Mouse (Mus musculus) hindbrain, embryonic 13.5 days (tissue): ENCODE results near the gene Cryzl2. TPM values are rescaled to one million over a fixed set of nuclear protein-coding genes. Genes with fewer than 3 reads are reported as not detected.

Experiments
- ATAC-seq: fragments of 200-750 bp; cut with Nextera tagmentation; 2 replicates; pipeline ENCODE4 v1.8.0; 2017; ENCODE audit warnings: moderate TSS enrichment; ENCODE audit not compliant: low FRiP score
- H3K27ac ChIP-seq: fragments of 300-500 bp; sonication (generic); 2 replicates; pipeline ENCODE4 v1.5.1; 2015; ENCODE audit warnings: inconsistent platforms, mild to moderate bottlenecking, moderate library complexity
- H3K27me3 ChIP-seq: fragments of 300-500 bp; sonication (generic); 2 replicates; pipeline ENCODE4 v1.6.1; 2015; ENCODE audit warnings: mild to moderate bottlenecking, inconsistent platforms
- H3K36me3 ChIP-seq: fragments of 300-500 bp; sonication (generic); 2 replicates; pipeline ENCODE4 v1.6.1; 2015; ENCODE audit warnings: mild to moderate bottlenecking, inconsistent platforms
- H3K4me1 ChIP-seq: fragments of 300-500 bp; sonication (generic); replicated peaks from 2 replicates; pipeline ENCODE4 v1.6.1; 2015; ENCODE audit warnings: inconsistent platforms
- H3K4me2 ChIP-seq: fragments of 300-500 bp; sonication (generic); 2 replicates; pipeline ENCODE4 v1.6.1; 2015; ENCODE audit warnings: inconsistent platforms, mild to moderate bottlenecking, moderate library complexity
- H3K4me3 ChIP-seq: fragments of 300-500 bp; sonication (generic); 2 replicates; pipeline ENCODE4 v1.5.1; 2015; ENCODE audit warnings: mild to moderate bottlenecking, inconsistent platforms
- H3K9ac ChIP-seq: fragments of 300-500 bp; sonication (generic); 2 replicates; pipeline ENCODE4 v1.6.1; 2015; ENCODE audit warnings: mild to moderate bottlenecking, inconsistent platforms
- H3K9me3 ChIP-seq: fragments of 300-500 bp; sonication (generic); 2 replicates; pipeline ENCODE4 v1.6.1; 2016; ENCODE audit warnings: inconsistent platforms
- WGBS: fragments of 180-500 bp; shearing (Covaris S2); methylation state at CpG from one replicate; pipeline ENCODE4 v1.1.7; 2015; 5-methylcytosine and 5-hydroxymethylcytosine counted together
- polyA plus RNA-seq: library from polyadenylated mRNA; unstranded; fragments of >200 nt; fragmentation: Nextera tagmentation; extraction: Ambion mirVana; gene quantifications from 2 replicates; pipeline ENCODE4 v1.2.1, GENCODE M21; 2015

Gene Cryzl2
- 6.8 and 8.8 TPM in 2 replicates for polyA plus RNA-seq

- H3K36me3 ChIP-seq = no peaks in the 10 kb centered on the region
- peak; percentile 81 for ATAC-seq
- H3K27me3 ChIP-seq = no peaks in the 10 kb centered on the region
- H3K9ac ChIP-seq = peak within 1 kb of the TSS; percentile 58
- H3K27ac ChIP-seq = 0 out of 2 replicates have a peak within 1 kb of the TSS, but pooled peaks have one; percentile 48
- H3K9me3 ChIP-seq = no peaks in the 10 kb centered on the region
- WGBS = 1% methylated on average over 27 of the region's 29 CpGs
- H3K4me3 ChIP-seq = peak within 1 kb of the TSS; percentile 29
- peak within 1 kb of the TSS; percentile 55 for H3K4me2 ChIP-seq
- H3K4me1 ChIP-seq = peaks cover 10% of the 10 kb centered on the region; the same call in 1 of the 2 replicates
These were observed at the start of gene Cryzl2 for GRCm38 (mm10) chr1:157458421-157459208. Gene Cryzl2, plus strand, starts transcription at chr1:157458577.

GRCm38 (mm10) chr1:157409648-157410047, 48.7 kb upstream of the Cryzl2 start:
- Histone ChIP-seq H3K36me3 (no peaks in the 10 kb centered on the region), H3K9me3 (no peaks in the 10 kb centered on the region), H3K9ac (no peak overlapping the region), H3K27me3 (no peaks in the 10 kb centered on the region), H3K4me2 (no peak overlapping the region), H3K27ac (no peak overlapping the region), H3K4me3 (no peak overlapping the region), H3K4me1 (peaks cover 22% of the 10 kb centered on the region)
- no peak for ATAC-seq
- WGBS = 84% methylated on average over 2 of the region's 2 CpGs

GRCm38 (mm10) chr1:157410937-157411336, 47.4 kb upstream of the Cryzl2 start:
- no peaks in the 10 kb centered on the region for H3K9me3 ChIP-seq
- no peak for ATAC-seq
- H3K9ac ChIP-seq = peak overlapping the region; percentile 91
- H3K4me2 ChIP-seq = peak overlapping the region; percentile 80
- no peak overlapping the region for H3K27ac ChIP-seq
- H3K4me3 ChIP-seq = peak overlapping the region; percentile 95
- peaks cover 22% of the 10 kb centered on the region for H3K4me1 ChIP-seq
- no peaks in the 10 kb centered on the region for H3K36me3 ChIP-seq
- no peaks in the 10 kb centered on the region for H3K27me3 ChIP-seq
- WGBS = 7% methylated on average over 8 of the region's 8 CpGs

- no peaks in the 10 kb centered on the region for H3K9me3 ChIP-seq
- H3K9ac ChIP-seq = peak overlapping the region; percentile 91
- ATAC-seq = no peak
- H3K36me3 ChIP-seq = no peaks in the 10 kb centered on the region
- H3K4me1 ChIP-seq = peaks cover 22% of the 10 kb centered on the region
- H3K4me3 ChIP-seq = peak overlapping the region; percentile 95
- under 1% methylated on average over 4 of the region's 4 CpGs for WGBS
- peak overlapping the region; percentile 98 for H3K27ac ChIP-seq
- H3K4me2 ChIP-seq = peak overlapping the region; percentile 80
- no peaks in the 10 kb centered on the region for H3K27me3 ChIP-seq
These were observed 47.1 kb upstream of the Cryzl2 start for GRCm38 (mm10) chr1:157411341-157411710.

GRCm38 (mm10) chr1:157411711-157412380, 46.5 kb upstream of the Cryzl2 start:
- peak overlapping the region; percentile 98 for H3K27ac ChIP-seq
- peaks cover 22% of the 10 kb centered on the region for H3K4me1 ChIP-seq
- peak overlapping the region; percentile 80 for H3K4me2 ChIP-seq
- WGBS = 0% methylated on average over 46 of the region's 85 CpGs
- ATAC-seq = peak; percentile 93
- H3K9ac ChIP-seq = peak overlapping the region; percentile 91
- no peaks in the 10 kb centered on the region for H3K9me3 ChIP-seq
- no peaks in the 10 kb centered on the region for H3K36me3 ChIP-seq
- peak overlapping the region; percentile 95 for H3K4me3 ChIP-seq
- no peaks in the 10 kb centered on the region for H3K27me3 ChIP-seq

- peak within 1 kb of the TSS; percentile 80 for H3K4me2 ChIP-seq
- peak within 1 kb of the TSS; percentile 98 for H3K27ac ChIP-seq
- H3K4me3 ChIP-seq = peak within 1 kb of the TSS; percentile 95
- ATAC-seq = peak; percentile 99
- H3K36me3 ChIP-seq = no peaks in the 10 kb centered on the region
- no peaks in the 10 kb centered on the region for H3K27me3 ChIP-seq
- H3K9me3 ChIP-seq = no peaks in the 10 kb centered on the region
- peaks cover 21% of the 10 kb centered on the region for H3K4me1 ChIP-seq
- H3K9ac ChIP-seq = peak within 1 kb of the TSS; percentile 91
- WGBS = under 1% methylated on average over 62 of the region's 62 CpGs
These were observed 45.7 kb upstream of the Cryzl2 start, which contains the start of gene Rasal2 for GRCm38 (mm10) chr1:157412454-157413369. Gene Rasal2, minus strand, starts transcription at chr1:157412595.

GRCm38 (mm10) chr1:157415771-157416170, 42.6 kb upstream of the Cryzl2 start:
- WGBS = 85% methylated on average over 3 of the region's 3 CpGs
- H3K27ac ChIP-seq = no peak overlapping the region
- H3K4me3 ChIP-seq = no peak overlapping the region

GRCm38 (mm10) chr1:157416628-157417027, 41.7 kb upstream of the Cryzl2 start:
- Histone ChIP-seq H3K4me3 (no peak overlapping the region), H3K9ac (no peak overlapping the region), H3K36me3 (peaks cover 4% of the 10 kb centered on the region), H3K27ac (no peak overlapping the region), H3K27me3 (no peaks in the 10 kb centered on the region), H3K4me1 (0 out of 2 replicates have a peak, but pooled peaks cover 3% of the 10 kb centered on the region), H3K4me2 (no peak overlapping the region), H3K9me3 (no peaks in the 10 kb centered on the region)
- WGBS = 86% methylated on average over 2 of the region's 2 CpGs
- ATAC-seq = no peak

More at GRCm38 (mm10) chr1:157415771-157416170, 42.6 kb upstream of the Cryzl2 start:
- peaks cover 11% of the 10 kb centered on the region for H3K4me1 ChIP-seq
- peaks cover 4% of the 10 kb centered on the region for H3K36me3 ChIP-seq
- ATAC-seq = no peak
- H3K9ac ChIP-seq = no peak overlapping the region
- no peak overlapping the region for H3K4me2 ChIP-seq
- no peaks in the 10 kb centered on the region for H3K9me3 ChIP-seq
- H3K27me3 ChIP-seq = no peaks in the 10 kb centered on the region

GRCm38 (mm10) chr1:157417414-157417813, 41.0 kb upstream of the Cryzl2 start:
- ATAC-seq = no peak
- no peaks in the 10 kb centered on the region for H3K27me3 ChIP-seq
- no peak overlapping the region for H3K4me2 ChIP-seq
- H3K36me3 ChIP-seq = peaks cover 4% of the 10 kb centered on the region
- H3K4me3 ChIP-seq = no peak overlapping the region
- H3K9ac ChIP-seq = no peak overlapping the region
- no peaks in the 10 kb centered on the region for H3K9me3 ChIP-seq
- 53% methylated on average over 3 of the region's 3 CpGs for WGBS
- no peak overlapping the region for H3K27ac ChIP-seq
- 0 out of 2 replicates have a peak, but pooled peaks cover 3% of the 10 kb centered on the region for H3K4me1 ChIP-seq

- no peaks in the 10 kb centered on the region for H3K9me3 ChIP-seq
- no peak overlapping the region for H3K9ac ChIP-seq
- H3K4me2 ChIP-seq = no peak overlapping the region
- H3K4me1 ChIP-seq = 0 out of 2 replicates have a peak, but pooled peaks cover 3% of the 10 kb centered on the region
- H3K4me3 ChIP-seq = no peak overlapping the region
- no peaks in the 10 kb centered on the region for H3K27me3 ChIP-seq
- 37% methylated on average over 7 of the region's 7 CpGs for WGBS
- peaks cover 4% of the 10 kb centered on the region for H3K36me3 ChIP-seq
- no peak overlapping the region for H3K27ac ChIP-seq
- no peak for ATAC-seq
These were observed 40.5 kb upstream of the Cryzl2 start for GRCm38 (mm10) chr1:157417861-157418260.

- no peaks in the 10 kb centered on the region for H3K36me3 ChIP-seq
- H3K4me1 ChIP-seq = peaks cover 9% of the 10 kb centered on the region
- H3K27ac ChIP-seq = peak overlapping the region; percentile 55; the same call in 1 of the 2 replicates
- H3K27me3 ChIP-seq = no peaks in the 10 kb centered on the region
- 42% methylated on average over 8 of the region's 8 CpGs for WGBS
- H3K9me3 ChIP-seq = no peaks in the 10 kb centered on the region
- peak overlapping the region; percentile 32 for H3K4me2 ChIP-seq
- H3K4me3 ChIP-seq = no peak overlapping the region
- peak; percentile 46 for ATAC-seq
- H3K9ac ChIP-seq = 0 out of 2 replicates have a peak overlapping the region, but pooled peaks have one; percentile 24
These were observed 32.5 kb upstream of the Cryzl2 start for GRCm38 (mm10) chr1:157425741-157426427.
